Mouse (Mus musculus) lung, embryonic 14.5 days (tissue): ENCODE data around the gene Cipc. TPM values are rescaled to one million over a fixed set of nuclear protein-coding genes. Genes with fewer than 3 reads are reported as not detected.
A peak's percentile ranks its signal among the peaks of the same experiment; 100 is the strongest.

Experiments used
- ATAC-seq: fragments of 200-750 bp; cut with Nextera tagmentation; 2 replicates; pipeline ENCODE4 v1.8.0; 2017; ENCODE audit warnings: mild to moderate bottlenecking, moderate TSS enrichment, moderate library complexity; ENCODE audit not compliant: insufficient read depth
- DNase-seq: peaks from one replicate; pipeline ENCODE4 v3.0.0-alpha.2; 2015
- H3K27ac ChIP-seq: fragments of 300-500 bp; sonication (generic); 2 replicates; pipeline ENCODE4 v1.5.1; 2014; ENCODE audit warnings: low read depth, mild to moderate bottlenecking, moderate library complexity
- H3K27me3 ChIP-seq: fragments of 300-500 bp; sonication (generic); 2 replicates; pipeline ENCODE4 v1.6.1; 2014; ENCODE audit warnings: low read length, control low read depth; ENCODE audit not compliant: insufficient read depth
- H3K36me3 ChIP-seq: fragments of 300-500 bp; sonication (generic); 2 replicates; pipeline ENCODE4 v1.6.1; 2014; ENCODE audit warnings: control low read depth; ENCODE audit not compliant: insufficient read depth
- H3K4me1 ChIP-seq: fragments of 300-500 bp; sonication (generic); 2 replicates; pipeline ENCODE4 v1.6.1; 2014; ENCODE audit warnings: antibody characterized with exemption, control low read depth; ENCODE audit not compliant: insufficient read depth
- H3K4me2 ChIP-seq: fragments of 300-500 bp; sonication (generic); 2 replicates; pipeline ENCODE4 v1.6.1; 2014; ENCODE audit warnings: mild to moderate bottlenecking
- H3K4me3 ChIP-seq: fragments of 300-500 bp; sonication (generic); 2 replicates; pipeline ENCODE4 v1.5.1; 2014; ENCODE audit warnings: low read depth, low read length
- H3K9ac ChIP-seq: fragments of 300-500 bp; sonication (generic); 2 replicates; pipeline ENCODE4 v1.6.1; 2014
- H3K9me3 ChIP-seq: fragments of 300-500 bp; sonication (generic); 2 replicates; pipeline ENCODE4 v1.6.1; 2016; ENCODE audit warnings: low read depth, low read length, control low read depth
- CTCF ChIP-seq: IDR thresholded peaks from 2 replicates; pipeline ENCODE4 v1.5.1; 2016; ENCODE audit warnings: antibody characterized with exemption, low read depth
- WGBS: fragments of 180-500 bp; shearing (Covaris S2); extraction: QIAGEN DNeasy Blood & Tissue Kit; methylation state at CpG from one replicate; pipeline ENCODE4 v1.1.7; 2014; 5-methylcytosine and 5-hydroxymethylcytosine counted together
- polyA plus RNA-seq: library from polyadenylated mRNA; unstranded; fragments of >200 nt; fragmentation: Nextera tagmentation; extraction: Ambion mirVana; gene quantifications from 2 replicates; pipeline ENCODE4 v1.2.1, GENCODE M21; 2014

The Cipc gene
- polyA plus RNA-seq, 1 experiment from 2014 or later, result 24.3 TPM

DNA sequence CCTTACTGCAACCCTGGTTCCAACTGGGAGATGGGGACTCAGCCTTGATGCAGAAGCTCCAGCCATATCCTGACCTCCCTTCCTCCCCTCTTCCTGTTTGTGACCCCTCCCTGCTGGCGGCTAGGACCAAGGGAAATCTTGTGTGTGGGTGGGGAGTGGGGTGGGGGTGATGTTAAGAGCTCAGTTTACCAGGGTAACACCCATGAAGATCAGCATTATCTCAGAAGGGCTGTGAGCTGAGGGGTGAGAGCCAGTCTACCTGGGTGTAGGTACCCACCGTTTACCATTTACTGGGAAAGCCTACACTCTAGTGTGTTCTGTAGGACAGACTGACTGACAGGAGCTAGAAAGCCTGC lies 43.9 kb downstream of the Cipc start:
- Histone ChIP-seq H3K4me2 (no peak overlapping the region; the same call in 1 of the 2 replicates), H3K9me3 (no peaks in the 10 kb centered on the region)

DNA sequence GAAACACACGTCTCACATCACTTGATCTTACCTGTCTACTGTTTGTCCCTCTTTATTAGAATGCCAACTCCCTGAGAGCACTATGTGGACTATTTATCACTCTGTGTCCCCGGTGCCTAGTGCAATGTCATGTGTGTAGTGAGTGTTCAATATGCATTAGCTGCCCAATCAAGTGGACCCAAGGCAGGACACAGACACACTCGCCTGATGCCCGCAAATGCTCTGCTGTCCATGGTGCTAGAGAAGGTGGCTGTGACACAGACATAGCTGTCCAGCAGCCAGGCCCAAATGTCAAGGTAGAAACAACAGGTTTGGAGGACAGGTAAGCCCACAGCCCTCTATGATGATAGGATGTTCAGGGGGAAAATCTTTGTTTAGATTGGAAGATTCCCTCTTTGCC lies 47.3 kb downstream of the Cipc start:
- DNase-seq (peak; percentile 70), ATAC-seq (no peak)
- 31% methylated on average over 4 of the region's 4 CpGs for WGBS

More for the DNA sequence above, 43.9 kb downstream of the Cipc start:
- Histone ChIP-seq H3K36me3 (no peaks in the 10 kb centered on the region), H3K4me1 (no peaks in the 10 kb centered on the region; the same call in 1 of the 2 replicates), H3K27me3 (peaks cover 48% of the 10 kb centered on the region), H3K27ac (no peak overlapping the region), H3K9ac (no peak overlapping the region), H3K4me3 (no peak overlapping the region)
- DNase-seq, result no peak
- WGBS, result 36% methylated on average over 2 of the region's 2 CpGs
- no peak for TF ChIP-seq CTCF
- ATAC-seq, result no peak

GRCm38 (mm10) chr12:86994776-86995175 lies 47.9 kb downstream of the Cipc start:
- DNase-seq, result no peak
- TF ChIP-seq CTCF, result no peak
- ATAC-seq, result no peak
- WGBS, result 43% methylated on average over 3 of the region's 3 CpGs
- no peak overlapping the region for H3K4me2 ChIP-seq
- no peak overlapping the region for H3K4me3 ChIP-seq
- no peaks in the 10 kb centered on the region; the same call in 1 of the 2 replicates for H3K4me1 ChIP-seq
- H3K36me3 ChIP-seq, result no peaks in the 10 kb centered on the region
- H3K27me3 ChIP-seq, result peaks cover 18% of the 10 kb centered on the region
- no peak overlapping the region for H3K27ac ChIP-seq
- no peak overlapping the region for H3K9ac ChIP-seq
- H3K9me3 ChIP-seq, result no peaks in the 10 kb centered on the region

More for the DNA sequence above, 47.3 kb downstream of the Cipc start:
- H3K9ac ChIP-seq, result no peak overlapping the region
- no peaks in the 10 kb centered on the region for H3K36me3 ChIP-seq
- no peak for TF ChIP-seq CTCF
- no peak overlapping the region for H3K4me2 ChIP-seq
- H3K4me1 ChIP-seq, result no peaks in the 10 kb centered on the region; the same call in 1 of the 2 replicates
- peaks cover 24% of the 10 kb centered on the region for H3K27me3 ChIP-seq
- H3K9me3 ChIP-seq, result no peaks in the 10 kb centered on the region
- no peak overlapping the region for H3K4me3 ChIP-seq
- no peak overlapping the region for H3K27ac ChIP-seq

DNA sequence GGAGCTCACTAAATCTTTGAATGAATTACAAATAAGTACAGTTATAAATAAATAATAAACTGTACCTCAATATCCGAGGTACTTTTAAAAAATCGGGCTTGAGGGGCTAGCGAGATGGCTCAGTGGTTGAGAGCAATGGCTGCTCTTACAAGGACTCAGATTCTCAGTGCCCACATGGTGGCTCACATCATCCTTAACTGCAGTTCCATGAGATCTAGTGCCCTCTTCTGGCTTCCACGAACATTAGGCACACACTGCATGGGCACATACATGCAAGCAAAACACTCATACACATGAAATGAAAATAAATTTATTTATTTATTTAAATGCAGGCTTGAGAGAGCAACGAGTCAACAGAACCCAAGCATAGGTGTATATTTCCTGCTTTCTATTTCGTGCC lies 49.1 kb downstream of the Cipc start:
- Histone ChIP-seq H3K36me3 (no peaks in the 10 kb centered on the region), H3K27me3 (peaks cover 7% of the 10 kb centered on the region), H3K27ac (no peak overlapping the region), H3K4me2 (no peak overlapping the region), H3K9me3 (no peaks in the 10 kb centered on the region), H3K9ac (no peak overlapping the region), H3K4me3 (no peak overlapping the region), H3K4me1 (no peaks in the 10 kb centered on the region)
- TF ChIP-seq CTCF, result no peak
- whole genome bisulfite sequencing, result 66% methylated on average over 6 of the region's 6 CpGs
- ATAC-seq (no peak), DNase-seq (no peak)

DNA sequence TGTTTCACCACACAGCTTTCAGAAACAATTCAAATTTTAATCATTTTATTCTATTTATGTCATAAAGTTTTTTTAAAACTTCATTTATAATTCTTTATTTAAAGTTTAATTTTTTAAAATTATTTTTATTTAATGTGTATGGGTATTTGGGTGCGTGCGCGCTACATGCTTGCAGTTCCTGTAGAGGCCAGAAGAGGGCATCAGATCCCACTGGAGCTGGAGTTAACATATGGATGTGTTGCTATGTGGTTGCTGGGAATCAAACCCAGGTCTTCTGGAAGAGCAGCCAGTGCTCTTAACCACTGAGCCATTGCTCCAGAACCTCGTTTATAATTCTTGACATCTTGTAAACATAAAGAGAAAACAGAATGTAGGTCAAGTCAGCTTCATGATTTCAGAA lies 51.9 kb downstream of the Cipc start:
- 85% methylated on average over 4 of the region's 4 CpGs for WGBS
- peak; percentile 43; the same call in 1 of the 2 replicates for TF ChIP-seq CTCF
- no peaks in the 10 kb centered on the region for H3K9me3 ChIP-seq

GRCm38 (mm10) chr12:86999283-86999820 lies 52.5 kb downstream of the Cipc start:
- peak; percentile 27 for TF ChIP-seq CTCF
- no peaks in the 10 kb centered on the region for H3K36me3 ChIP-seq
- no peaks in the 10 kb centered on the region for H3K4me1 ChIP-seq
- no peak overlapping the region for H3K4me2 ChIP-seq
- ATAC-seq (no peak), DNase-seq (peak; percentile 55)
- WGBS, result 41% methylated on average over 10 of the region's 10 CpGs
- H3K9ac ChIP-seq, result no peak overlapping the region
- H3K4me3 ChIP-seq, result no peak overlapping the region
- no peak overlapping the region for H3K27ac ChIP-seq
- H3K27me3 ChIP-seq, result no peaks in the 10 kb centered on the region
- H3K9me3 ChIP-seq, result no peaks in the 10 kb centered on the region

More for the DNA sequence above, 51.9 kb downstream of the Cipc start:
- Histone ChIP-seq H3K27ac (no peak overlapping the region), H3K4me1 (no peaks in the 10 kb centered on the region), H3K36me3 (no peaks in the 10 kb centered on the region), H3K4me2 (no peak overlapping the region), H3K9ac (no peak overlapping the region), H3K4me3 (no peak overlapping the region), H3K27me3 (no peaks in the 10 kb centered on the region)
- ATAC-seq (no peak), DNase-seq (no peak)

GRCm38 (mm10) chr12:87000151-87000839 lies 53.5 kb downstream of the Cipc start:
- no peak for ATAC-seq
- WGBS, result 48% methylated on average over 5 of the region's 5 CpGs
- DNase-seq, result peak; percentile 70
- H3K4me1 ChIP-seq, result no peaks in the 10 kb centered on the region
- H3K4me3 ChIP-seq, result no peak overlapping the region
- no peak overlapping the region for H3K4me2 ChIP-seq
- H3K27me3 ChIP-seq, result no peaks in the 10 kb centered on the region
- H3K9me3 ChIP-seq, result no peaks in the 10 kb centered on the region
- H3K36me3 ChIP-seq, result no peaks in the 10 kb centered on the region
- TF ChIP-seq CTCF, result peak; percentile 49
- H3K9ac ChIP-seq, result no peak overlapping the region
- no peak overlapping the region for H3K27ac ChIP-seq
